Mouse (Mus musculus) bone marrow macrophage, adult 2 months (primary cell): Measurements from ENCODE around the gene Rassf7. TPM values are rescaled to one million over a fixed set of nuclear protein-coding genes. Genes with fewer than 3 reads are reported as not detected.
A peak's percentile ranks its signal among the peaks of the same experiment; 100 is the strongest.

Source experiments
- H3K27ac ChIP-seq: 2 replicates; pipeline ENCODE4 v1.5.1; 2012; ENCODE audit warnings: low read depth, low read length; ENCODE audit not compliant: insufficient read depth
- H3K4me1 ChIP-seq: 2 replicates; pipeline ENCODE4 v1.6.1; 2012; ENCODE audit warnings: low read length; ENCODE audit not compliant: control insufficient read depth, insufficient read depth
- H3K4me3 ChIP-seq: 2 replicates; pipeline ENCODE4 v1.5.1; 2012; ENCODE audit warnings: mild to moderate bottlenecking, low read length, moderate library complexity; ENCODE audit not compliant: insufficient read depth
- CTCF ChIP-seq: IDR thresholded peaks from 2 replicates; pipeline ENCODE4 v1.5.1; 2012; ENCODE audit warnings: low read depth, mild to moderate bottlenecking, low read length, moderate library complexity
- POLR2A ChIP-seq: IDR thresholded peaks from 2 replicates; pipeline ENCODE4 v1.6.1; 2012; ENCODE audit warnings: mild to moderate bottlenecking, low read depth, low read length, borderline replicate concordance
- polyA plus RNA-seq: library from polyadenylated mRNA; stranded (reverse); fragments of >200 nt; gene quantifications from 2 replicates; pipeline ENCODE4 v1.2.4, GENCODE M21; 2012; ENCODE audit not compliant: missing spikeins, insufficient read depth, insufficient read length

The Rassf7 gene
- polyA plus RNA-seq, 1 experiment, result 3.9 TPM

DNA sequence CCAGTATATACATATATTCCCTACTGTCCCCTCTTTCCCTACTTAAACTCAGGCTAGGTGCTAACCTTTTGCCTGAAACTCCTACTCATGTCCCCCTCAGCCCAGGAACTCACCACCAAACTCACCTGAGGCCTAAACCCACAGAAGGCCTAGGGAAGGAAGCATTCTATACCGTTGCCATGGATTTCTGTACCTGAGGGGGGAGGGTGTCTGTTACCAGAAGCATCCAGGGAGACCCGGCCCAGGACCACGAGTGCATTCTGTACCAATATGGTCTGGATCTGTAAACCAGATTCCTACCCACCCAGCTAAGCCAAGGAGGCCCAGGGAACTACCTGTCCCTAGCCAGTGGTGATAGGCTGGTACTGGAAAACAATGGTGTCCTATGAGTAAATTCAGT is 1.4 kb upstream of the Rassf7 start:
- Histone ChIP-seq H3K4me3 (no peak overlapping the region), H3K4me1 (peaks cover 8% of the 10 kb centered on the region), H3K27ac (no peak overlapping the region)
- no peak for TF ChIP-seq CTCF
- no peak for TF ChIP-seq POLR2A

GRCm38 (mm10) chr7:141215880-141216733 is 447 bp downstream of the Rassf7 start:
- peaks cover 16% of the 10 kb centered on the region for H3K4me1 ChIP-seq
- H3K27ac ChIP-seq, result no peak overlapping the region

GRCm38 (mm10) chr7:141216894-141217293 is 1.2 kb downstream of the Rassf7 start:
- TF ChIP-seq CTCF, result no peak
- TF ChIP-seq POLR2A, result no peak
- Histone ChIP-seq H3K4me1 (peaks cover 20% of the 10 kb centered on the region), H3K4me3 (no peak overlapping the region), H3K27ac (no peak overlapping the region)

More at GRCm38 (mm10) chr7:141215880-141216733, 447 bp downstream of the Rassf7 start:
- no peak for TF ChIP-seq POLR2A
- TF ChIP-seq CTCF, result no peak
- peak overlapping the region; percentile 76 for H3K4me3 ChIP-seq

DNA sequence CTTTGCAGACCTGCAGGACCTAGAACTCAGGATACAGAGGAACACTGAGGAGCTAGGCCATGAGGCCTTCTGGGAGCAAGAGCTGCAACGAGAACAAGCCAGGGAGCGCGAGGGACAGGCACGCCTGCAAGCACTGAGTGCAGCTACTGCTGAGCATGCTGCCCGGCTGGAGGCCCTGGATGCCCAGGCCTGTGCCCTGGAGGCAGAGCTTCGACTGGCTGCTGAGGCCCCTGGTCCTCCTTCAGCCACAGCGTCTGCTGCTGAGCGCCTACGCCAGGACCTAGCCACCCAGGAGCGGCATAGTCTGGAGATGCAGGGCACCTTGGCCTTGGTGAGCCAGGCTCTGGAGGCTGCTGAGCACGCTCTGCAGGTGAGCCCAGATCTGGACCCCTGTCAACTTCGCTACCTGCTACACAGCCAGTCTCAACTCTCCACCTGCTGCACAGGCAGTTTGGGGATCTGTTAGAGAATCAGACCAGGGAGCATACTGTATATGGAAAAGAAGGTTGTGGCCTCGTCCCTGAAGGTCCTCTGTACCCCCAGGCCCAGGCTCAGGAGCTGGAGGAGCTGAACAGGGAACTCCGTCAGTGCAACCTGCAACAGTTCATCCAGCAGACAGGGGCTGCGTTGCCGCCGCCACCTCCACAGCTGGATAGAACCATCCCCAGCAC is 1.8 kb downstream of the Rassf7 start:
- H3K27ac ChIP-seq, result no peak overlapping the region
- no peak for TF ChIP-seq POLR2A
- no peak for TF ChIP-seq CTCF
- no peak overlapping the region for H3K4me3 ChIP-seq
- peaks cover 26% of the 10 kb centered on the region for H3K4me1 ChIP-seq

DNA sequence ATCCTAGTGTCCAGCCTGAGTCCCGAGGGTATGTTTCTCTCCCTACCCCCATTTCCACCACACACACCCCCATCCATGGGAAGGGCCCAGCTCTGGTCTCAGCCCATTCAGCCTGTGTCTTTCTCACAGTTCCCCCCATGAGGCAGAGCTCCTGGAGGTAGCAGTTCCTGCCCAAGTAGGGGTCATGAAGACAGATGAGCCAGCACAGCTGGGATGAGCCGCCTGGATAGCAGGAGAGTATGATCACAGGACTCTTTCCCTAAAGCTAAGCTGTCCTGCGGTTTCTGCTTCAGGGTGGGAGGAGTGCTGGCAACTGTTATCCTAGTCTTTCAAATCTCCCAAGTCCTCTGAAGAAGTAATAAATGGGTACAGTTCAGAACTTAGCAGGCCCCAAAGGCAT is 2.5 kb downstream of the Rassf7 start:
- TF ChIP-seq POLR2A, result no peak
- TF ChIP-seq CTCF, result no peak
- Histone ChIP-seq H3K4me1 (peaks cover 28% of the 10 kb centered on the region), H3K27ac (no peak overlapping the region), H3K4me3 (no peak overlapping the region)

DNA sequence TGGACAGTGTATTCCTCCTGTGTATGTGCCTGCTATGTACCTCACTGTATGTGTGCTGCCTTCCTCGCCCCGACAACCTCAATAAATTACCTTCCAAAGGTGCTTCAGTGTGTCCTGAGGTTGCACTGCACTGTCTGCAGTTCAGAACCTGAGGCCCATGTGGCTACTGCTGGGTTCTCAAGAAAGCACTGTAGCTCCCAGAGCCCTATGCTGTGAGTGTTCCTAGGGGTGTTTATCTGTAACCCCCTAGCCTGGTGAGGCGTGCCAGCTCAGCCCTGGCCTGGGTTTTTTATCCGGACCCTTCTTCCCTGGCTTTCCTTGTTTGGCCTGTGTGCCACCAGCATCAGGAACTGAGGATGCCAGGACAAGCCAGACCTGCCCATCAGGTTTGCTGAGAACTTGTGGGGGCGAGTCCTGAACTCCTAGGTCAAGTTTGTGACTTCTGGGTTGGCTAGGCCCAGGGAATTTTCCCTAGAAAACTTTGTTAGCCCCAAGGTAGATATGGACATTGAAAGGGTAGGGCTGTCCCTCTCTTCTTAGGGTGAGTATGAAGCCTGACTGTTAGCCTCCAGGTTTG is 3.0 kb downstream of the Rassf7 start:
- Histone ChIP-seq H3K4me3 (no peak overlapping the region), H3K27ac (no peak overlapping the region), H3K4me1 (peaks cover 28% of the 10 kb centered on the region)
- TF ChIP-seq CTCF, result no peak
- TF ChIP-seq POLR2A, result no peak

GRCm38 (mm10) chr7:141219558-141220099 is 4.0 kb downstream of the Rassf7 start:
- Histone ChIP-seq H3K4me3 (no peak overlapping the region), H3K4me1 (peaks cover 28% of the 10 kb centered on the region), H3K27ac (no peak overlapping the region)
- TF ChIP-seq POLR2A (no peak), CTCF (no peak)

DNA sequence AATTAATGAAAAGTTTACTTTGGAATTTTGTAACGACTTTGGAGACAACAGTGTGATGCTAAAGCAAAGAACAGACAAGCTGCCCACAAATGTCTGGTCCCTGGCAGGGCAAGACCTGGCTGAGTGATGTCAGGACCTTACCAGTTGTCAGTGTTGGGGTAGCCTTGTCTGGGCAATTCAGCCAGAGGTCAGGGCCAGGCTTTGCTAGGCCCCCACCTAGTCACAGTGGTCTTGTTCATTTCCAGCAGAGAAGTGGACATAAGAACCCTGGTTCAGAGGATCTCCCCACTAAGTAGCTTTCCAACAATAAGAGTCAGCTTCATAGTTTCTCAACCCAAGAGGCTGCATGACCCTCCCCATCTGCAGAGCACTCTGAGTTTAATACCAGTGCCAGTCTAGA is 4.7 kb downstream of the Rassf7 start:
- Histone ChIP-seq H3K27ac (no peak overlapping the region), H3K4me1 (peaks cover 28% of the 10 kb centered on the region), H3K4me3 (no peak overlapping the region)
- TF ChIP-seq POLR2A, result no peak
- no peak for TF ChIP-seq CTCF

DNA sequence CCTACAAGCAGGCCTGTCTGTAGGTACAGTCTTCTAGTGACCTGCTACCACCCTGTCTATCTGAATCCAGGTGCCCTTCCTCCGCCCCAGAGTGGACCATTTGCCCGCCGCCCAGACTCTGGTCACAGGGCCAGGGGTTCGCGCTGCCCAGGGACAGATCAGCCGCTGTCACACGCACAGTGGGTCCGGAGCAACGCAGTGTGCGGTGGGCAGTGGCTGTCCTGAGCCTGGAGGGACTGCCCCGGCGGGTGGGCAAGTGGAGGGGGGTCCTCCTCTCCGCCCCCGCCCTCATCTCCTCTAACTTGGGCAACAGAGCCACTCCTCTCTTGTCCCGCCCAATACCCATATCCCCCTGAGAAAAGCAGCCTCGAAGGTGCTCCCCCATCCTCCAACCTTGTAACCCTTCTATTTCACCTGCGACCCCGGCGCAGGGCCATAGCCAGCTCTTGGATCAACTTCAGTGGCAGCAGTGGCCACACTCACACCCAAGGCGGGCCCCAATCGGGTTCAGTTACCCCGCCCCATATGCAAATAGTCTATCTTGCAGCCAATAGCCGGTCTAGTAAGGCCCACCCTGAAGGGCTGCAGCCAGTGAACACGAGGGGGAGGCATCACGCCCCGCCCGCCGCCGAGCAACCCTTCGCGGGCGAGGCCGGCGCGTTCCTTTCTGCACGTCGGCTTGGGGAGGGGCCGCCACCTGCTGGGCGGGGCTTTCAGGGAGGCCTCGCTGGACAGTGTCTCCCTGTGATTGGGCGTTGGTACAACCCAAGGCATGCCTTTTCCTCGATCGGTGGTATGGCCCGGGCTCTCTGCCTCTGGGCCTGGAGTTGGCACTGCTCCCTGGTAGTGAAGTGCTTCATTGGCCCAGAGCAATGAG is 5.8 kb downstream of the Rassf7 start:
- Histone ChIP-seq H3K27ac (no peak overlapping the region), H3K4me1 (peaks cover 27% of the 10 kb centered on the region), H3K4me3 (peak overlapping the region; percentile 40)
- no peak for TF ChIP-seq POLR2A
- TF ChIP-seq CTCF, result no peak

DNA sequence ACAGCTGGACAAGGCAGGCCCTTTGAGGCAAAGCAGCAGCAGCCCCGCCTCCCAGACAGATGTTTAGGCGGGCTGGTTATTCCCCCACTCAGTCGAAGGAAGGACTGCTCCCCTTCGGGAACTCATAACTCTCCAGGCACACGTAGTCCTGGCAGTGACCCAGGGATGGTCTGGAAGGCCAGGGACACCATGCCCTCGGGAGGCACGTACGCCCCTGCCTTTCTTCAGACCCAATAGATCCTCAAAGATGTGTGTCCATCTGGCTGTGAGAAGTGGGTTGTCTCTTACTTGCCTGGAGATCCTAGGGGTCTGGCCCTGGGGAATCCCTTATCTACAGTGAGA is 6.4 kb downstream of the Rassf7 start:
- no peak for TF ChIP-seq CTCF
- no peak for TF ChIP-seq POLR2A
- H3K27ac ChIP-seq, result no peak overlapping the region
- peak overlapping the region; percentile 14 for H3K4me3 ChIP-seq
- H3K4me1 ChIP-seq, result peaks cover 27% of the 10 kb centered on the region
